Mouse (Mus musculus): ENCODE data around the gene Mpp2. TPM values are rescaled to one million over a fixed set of nuclear protein-coding genes. Genes with fewer than 3 reads are reported as not detected.
A peak's percentile ranks its signal among the peaks of the same experiment; 100 is the strongest.

The Mpp2 gene
- total RNA-seq, 2 experiments from 2014 or later = 1.0 to 1.2 TPM

DNA sequence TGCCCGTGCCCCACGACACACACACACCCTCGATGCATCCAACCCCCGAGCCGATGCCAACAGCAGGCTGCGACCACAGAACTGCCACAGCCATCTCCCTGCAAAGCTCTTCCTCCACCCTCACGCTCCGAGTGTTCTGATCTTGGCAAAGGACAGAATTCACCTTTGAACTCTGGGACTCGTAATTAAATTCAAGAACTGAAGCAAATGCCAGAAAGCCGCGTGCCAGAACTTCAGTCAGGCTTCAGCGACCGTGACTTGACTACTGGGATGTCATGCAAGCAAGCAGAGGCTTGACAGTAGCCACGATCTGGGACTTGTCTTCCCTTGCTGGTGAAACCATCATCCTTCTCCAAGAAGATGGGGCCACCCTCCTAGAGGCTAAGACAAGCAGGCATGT, 14.6 kb downstream of the Mpp2 start:
- no peak for DNase-seq (ENCODE audit: low spot score)

DNA sequence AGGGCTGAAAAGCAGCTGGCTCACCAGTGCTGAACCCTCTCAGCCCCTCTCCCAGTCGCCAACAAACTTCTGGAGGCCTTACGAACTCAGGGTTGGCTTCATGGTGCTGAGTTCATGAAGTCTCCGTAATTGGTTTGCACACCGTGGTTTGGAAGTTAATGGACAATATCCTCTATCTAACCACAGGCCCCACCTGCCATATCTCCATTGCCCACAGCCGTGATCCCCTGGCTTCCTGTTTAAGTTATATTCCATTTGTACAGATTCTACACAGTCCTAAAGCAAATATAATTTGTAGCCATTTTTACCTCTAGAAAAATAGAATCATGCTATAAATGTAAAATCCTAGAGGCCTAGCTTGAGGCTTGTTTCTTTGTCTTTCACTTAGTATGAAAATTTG, 15.6 kb downstream of the Mpp2 start:
- no peak for DNase-seq (ENCODE audit: low spot score)

DNA sequence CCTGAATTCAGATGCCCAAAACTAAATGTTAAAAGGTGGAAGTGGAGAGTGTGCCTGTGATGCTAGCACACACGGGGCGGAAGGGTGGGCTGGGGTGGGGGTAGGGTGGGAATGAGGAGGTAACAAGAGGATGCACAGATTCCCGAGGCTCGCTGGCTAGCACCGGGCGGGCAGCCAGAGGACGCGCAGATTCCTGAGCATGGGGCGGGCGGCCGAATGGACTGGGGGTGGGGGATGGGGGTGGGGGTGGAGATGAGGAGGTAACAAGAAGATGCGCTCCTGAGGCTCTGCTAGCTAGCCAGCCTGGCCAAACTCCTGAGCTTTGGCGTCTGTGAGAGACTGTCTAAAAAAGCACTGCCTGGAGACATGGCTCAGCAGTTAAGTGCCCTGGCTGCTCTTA, 17.9 kb downstream of the Mpp2 start:
- DNase-seq (ENCODE audit: low spot score) = no peak

DNA sequence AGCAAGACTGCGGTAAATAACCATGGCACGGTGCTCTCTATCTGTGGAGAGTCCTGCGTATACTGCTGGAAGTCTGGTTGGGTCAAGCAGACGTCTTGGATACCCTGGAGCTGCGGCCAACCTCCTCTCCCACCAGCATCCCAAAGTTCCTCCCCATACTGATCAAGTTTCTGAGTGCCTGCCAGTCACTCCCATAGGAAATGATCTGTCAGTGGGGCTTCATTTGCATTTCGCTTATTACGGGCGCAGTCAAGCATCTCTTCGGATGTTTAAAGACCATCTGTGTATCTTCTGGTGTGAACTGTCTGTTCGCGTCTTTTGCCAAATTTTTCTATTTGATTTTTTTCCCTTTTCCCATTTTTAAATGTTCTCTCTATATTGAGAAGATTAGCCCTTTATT, 18.7 kb downstream of the Mpp2 start:
- no peak for DNase-seq (ENCODE audit: low spot score)

DNA sequence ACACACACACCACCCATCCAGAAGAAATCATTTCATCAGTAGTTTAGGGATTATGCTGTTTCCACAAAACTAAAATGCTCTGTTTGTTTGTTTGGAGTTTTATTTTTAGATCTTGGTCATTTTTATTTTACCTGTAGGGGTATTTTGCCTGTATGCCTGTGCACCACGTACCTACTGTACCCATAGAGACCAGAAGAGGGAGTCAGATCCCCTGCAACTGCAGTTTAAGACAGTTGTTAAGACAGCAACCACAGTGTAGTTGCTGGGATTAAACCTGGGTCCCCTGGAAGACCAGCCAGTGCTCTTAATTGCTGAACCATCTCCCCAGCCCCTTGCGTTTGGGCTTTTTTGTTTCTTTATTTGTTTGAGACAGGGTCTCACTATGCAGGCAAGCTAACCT, 19.3 kb downstream of the Mpp2 start:
- no peak for DNase-seq (ENCODE audit: low spot score)

DNA sequence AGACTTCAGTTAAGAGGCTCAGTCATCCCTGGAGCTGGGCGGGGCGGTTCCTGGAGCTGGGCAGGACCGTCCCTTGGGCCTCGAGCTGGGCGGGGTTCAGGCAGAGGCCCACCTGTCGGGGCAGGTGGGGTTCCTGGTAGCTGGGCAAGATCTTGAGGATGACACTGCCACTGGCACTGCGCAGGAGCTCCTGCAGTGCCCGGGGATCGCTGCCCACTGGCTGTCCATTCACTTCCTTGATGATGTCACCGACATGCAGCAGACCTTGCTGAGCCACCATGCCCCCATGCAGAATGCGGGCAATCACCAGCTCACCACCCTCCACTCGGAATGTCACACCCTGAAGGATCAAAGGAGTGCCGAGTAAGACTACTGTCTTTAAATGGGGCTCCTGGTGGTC, 25.2 kb downstream of the Mpp2 start:
- no peak for DNase-seq (ENCODE audit: low spot score)

DNA sequence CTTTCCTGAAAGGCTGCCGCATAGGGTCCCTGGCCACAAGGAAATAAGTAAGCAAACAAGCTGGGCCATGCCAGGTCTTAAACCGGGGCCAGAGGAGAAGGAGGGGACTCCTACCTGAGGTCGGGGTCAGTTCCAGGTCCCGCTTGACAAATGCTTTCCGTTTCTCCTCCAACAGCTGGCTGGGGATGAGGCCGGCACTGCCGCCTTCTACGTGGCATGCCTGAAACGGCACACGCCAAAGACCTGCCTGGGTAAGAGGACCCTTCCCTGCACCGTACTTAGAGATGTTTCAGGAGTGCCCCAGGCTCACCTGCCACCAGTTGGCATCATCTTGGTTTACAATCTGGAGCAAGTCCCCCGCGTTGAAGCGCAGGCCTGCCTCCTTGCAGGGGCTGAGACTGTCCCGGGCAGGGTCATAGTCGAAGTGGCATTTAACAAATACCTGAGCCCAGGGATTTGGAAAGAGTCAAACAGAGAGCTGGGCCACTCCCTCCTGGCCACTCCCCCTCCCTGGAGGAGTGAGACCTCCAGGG, 26.3 kb downstream of the Mpp2 start:
- DNase-seq (ENCODE audit: low spot score) = no peak

DNA sequence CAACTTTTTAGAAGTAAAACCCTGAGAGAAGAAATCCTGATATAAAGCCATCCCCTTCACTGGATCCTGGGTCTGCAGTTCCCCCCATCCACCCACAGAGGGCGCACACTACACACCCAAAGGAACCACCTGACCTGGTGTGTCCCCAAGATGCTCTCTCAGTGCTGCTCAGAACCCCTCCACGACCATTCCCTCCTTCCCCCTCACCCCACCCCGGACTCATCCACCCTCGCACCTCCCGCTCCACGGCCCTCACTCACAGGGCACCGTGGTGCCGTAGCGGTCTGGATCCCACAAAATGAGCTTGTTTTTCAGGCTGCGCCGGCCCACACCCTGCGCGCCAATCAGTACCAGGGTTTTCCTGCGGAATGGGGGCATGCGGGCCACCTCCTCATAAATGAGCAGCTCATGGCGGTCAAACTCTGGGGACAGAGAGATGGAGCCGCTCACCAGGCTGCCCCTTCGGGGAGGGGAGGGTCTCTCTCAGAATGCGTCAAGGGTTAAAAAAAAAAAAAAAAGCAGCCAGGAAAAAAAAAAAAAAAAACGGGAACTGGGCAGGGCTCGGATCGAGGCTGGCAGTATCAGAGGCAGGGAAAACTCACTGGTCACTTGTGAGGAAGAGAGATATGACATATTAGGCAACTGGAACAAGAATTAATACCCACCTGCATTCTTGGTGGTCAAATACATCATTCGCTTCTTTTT, 26.9 kb downstream of the Mpp2 start:
- DNase-seq (ENCODE audit: low spot score) = peak; percentile 79

DNA sequence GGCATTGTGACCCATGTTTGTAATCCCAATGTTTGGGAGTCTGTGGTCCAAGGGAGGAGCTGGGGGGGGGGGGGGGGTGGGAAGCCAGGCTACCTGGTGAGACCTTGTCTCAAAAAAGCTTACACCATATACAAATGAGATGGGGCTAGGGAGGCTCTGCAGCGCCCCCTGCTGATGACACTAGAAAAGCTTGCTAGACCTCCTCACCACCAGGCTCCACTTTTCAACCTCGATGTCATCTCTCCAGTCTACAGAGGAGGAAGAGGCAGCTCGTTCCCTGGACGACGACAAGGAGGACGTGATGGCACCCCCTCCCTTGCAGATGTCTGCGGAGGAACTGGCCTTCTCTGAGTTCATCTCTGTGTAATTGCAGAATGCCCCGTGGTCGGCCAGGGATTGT, 34.5 kb downstream of the Mpp2 start:
- DNase-seq (ENCODE audit: low spot score) = peak; percentile 59

DNA sequence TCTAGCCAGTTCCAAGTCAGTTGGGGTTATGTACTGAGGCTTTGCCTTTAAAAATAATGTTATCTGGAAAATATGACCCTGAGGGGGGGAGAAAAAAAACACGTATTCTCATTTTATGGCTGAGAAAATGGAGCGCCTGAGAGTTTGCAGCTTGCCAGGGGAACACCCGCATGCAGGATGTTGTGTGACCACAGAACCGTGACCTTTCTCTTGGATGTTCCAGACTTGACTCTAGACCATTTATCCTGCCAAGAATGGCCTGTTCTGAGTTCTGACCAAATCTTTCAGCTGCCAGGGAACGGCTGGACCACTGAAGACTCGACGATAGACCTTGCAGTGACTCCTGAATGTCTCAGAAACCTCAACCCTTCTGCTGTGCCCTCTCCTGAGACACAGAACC, 35.1 kb downstream of the Mpp2 start:
- peak; percentile 63 for DNase-seq (ENCODE audit: low spot score)

DNA sequence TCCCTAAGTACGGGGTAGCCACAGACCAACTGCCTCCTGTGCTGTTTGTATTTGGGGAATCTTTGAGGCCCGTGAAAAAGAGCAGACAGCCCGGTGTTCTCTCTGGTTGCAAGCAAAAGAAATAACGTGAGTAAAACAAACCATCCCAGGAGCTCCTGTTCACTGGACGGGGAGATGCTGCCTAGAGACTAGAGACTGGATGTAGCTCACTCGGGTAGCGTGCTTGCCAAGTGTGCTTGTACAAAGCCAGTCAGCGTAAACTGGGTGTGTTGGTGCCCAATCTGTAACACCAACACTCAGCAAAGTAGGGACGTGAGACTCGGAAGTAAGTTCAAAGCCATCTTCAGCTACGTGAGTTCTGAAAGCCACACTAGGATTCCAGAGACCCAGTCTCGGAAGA, 35.6 kb downstream of the Mpp2 start:
- no peak for DNase-seq (ENCODE audit: low spot score)

DNA sequence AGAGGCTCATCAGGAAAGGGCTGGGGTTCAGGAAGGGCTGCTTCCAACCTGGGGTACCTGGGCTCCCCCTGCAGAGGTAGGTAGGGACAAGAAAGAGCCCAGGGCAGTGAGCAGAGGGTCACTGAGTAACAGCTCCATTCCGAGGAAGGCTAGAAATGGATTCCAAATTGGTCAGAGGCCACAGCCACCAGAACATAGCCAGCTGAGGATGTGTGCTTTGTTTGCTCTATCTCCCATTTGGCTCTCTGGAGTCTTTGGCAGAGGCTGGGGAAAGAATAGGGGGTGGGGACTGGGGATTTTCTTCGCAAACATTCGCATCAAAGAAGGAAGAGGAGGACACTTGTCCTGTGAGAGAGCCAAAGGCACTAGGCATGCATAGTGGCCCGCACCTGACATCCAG, 36.4 kb downstream of the Mpp2 start:
- DNase-seq (ENCODE audit: low spot score) = peak; percentile 47

DNA sequence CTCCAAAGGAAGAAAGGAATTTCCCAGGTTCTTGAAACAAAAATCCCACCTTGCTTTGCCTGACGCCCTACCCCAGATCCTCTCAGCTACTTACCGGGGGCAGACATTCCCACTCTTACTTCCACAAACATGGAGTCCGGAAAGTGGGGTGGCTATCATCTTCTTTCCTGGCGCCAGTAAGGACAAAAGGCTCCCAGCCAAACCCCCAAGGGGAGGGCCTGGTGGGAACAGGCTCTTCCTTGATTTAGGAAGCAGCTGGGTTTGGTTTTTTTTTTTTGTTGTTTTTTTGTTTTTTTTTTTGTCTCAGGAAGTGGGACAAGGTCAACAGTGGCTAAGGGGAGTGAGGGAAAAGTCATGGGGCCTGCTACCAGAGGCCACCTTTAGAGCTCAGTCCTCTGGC, 36.8 kb downstream of the Mpp2 start:
- peak; percentile 74 for DNase-seq (ENCODE audit: low spot score)

DNA sequence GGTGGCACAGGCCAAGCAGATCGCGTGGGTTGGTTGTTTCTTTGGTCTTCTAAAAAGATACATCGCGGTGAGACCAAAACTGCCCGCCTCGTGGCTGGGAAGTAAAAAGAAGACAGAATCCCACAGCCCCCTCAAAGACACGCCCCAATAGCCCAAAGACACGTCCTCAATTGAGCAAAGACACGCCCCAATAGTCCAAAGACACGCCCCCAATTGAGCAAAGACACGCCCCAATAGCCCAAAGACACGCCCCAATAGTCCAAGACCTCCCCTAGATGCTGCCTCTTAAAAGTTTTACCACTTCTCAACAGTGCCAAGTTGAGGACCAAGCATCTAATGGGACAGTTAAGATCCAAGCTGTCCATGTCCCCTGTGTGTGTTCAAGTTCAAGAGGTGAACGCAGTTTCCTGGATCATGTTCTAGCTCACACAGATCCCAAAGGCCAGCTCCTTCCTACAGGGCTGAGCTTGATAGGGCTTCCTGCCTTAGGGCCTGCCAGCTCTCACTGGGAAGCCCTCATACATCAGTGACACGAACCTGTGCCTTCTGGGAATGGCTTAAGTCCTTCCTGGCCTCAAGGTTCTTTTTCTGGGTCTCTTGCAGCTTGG, 38.3 kb downstream of the Mpp2 start:
- DNase-seq (ENCODE audit: low spot score) = no peak

DNA sequence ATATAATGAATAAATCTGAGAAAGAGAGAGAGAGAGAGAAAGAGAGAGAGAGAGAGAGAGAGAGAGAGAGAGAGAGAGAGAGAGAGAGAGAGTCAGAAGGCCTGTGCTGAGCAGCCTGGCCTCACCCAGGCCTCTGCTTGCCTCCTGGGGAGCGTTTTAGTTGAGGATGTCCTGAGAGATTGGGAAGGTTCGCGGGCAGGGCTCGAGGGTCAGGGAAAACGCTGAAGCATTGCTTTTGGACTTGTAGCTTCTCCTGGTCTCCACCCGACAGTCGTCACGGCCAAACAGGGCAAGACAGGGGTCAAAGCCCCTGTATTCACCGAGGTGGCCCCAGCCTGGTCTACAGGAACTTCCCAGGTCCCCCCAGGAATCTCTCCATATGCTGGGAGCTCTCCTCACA, 41.7 kb downstream of the Mpp2 start:
- no peak for DNase-seq (ENCODE audit: low spot score)

DNA sequence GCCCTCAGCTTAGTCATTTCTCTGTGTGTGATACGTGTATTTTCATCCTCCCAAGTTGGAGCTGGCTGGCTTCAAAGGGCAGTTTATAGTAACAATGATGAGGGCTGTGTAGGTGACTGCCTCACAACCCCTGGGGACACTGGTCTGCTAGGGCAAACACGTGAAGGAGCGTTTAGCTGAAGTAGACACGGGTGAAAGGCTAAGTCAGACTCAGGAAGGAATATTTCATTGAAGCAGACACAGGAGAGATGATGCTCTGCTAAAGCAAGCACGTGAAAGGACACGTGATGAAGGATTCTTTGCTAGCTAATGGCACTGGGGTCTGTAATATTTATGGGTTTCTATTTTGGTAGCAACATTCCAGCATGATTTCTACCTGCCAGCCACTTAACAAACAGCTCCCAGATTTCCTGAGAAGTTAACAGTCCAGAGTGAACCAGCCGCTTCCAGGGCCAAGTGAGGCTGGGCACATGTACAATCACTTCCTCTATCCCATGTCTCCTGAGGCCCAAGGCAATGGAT, 43.6 kb downstream of the Mpp2 start:
- DNase-seq (ENCODE audit: low spot score) = no peak

DNA sequence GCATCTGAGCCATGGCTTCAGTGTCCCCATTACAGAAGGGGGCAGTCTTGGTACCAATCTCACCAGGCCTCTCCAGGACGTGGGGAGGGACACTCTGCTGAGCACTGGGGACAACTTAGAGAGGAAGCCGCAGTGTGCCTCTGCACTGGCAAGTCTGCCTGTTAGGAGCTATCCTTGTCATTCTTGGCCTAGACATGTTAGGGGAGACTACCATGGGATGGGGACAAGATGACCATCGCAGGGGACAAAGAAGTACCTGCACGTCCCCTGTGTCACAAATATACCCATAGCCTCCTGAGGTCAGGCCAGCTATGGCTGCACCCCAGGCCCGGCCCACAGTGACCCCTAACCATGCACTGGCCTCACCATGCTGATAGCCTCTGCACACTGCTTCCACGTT, 44.9 kb downstream of the Mpp2 start:
- DNase-seq (ENCODE audit: low spot score) = no peak

DNA sequence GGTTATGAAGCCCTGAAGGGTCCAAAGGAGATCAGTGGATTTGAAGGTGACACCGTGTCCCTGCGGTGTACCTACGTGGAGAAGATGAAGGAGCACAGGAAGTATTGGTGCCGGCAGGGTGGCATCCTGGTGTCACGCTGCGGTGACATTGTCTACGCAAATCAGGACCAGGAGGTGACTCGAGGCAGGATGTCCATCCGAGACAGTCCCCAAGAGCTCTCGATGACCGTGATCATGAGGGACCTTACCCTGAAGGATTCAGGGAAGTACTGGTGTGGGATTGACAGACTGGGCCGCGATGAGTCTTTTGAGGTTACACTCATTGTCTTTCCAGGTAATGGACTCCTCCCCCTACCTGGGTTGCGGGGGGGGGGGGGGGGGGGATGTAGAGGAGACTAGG, 45.3 kb downstream of the Mpp2 start:
- DNase-seq (ENCODE audit: low spot score) = no peak

DNA sequence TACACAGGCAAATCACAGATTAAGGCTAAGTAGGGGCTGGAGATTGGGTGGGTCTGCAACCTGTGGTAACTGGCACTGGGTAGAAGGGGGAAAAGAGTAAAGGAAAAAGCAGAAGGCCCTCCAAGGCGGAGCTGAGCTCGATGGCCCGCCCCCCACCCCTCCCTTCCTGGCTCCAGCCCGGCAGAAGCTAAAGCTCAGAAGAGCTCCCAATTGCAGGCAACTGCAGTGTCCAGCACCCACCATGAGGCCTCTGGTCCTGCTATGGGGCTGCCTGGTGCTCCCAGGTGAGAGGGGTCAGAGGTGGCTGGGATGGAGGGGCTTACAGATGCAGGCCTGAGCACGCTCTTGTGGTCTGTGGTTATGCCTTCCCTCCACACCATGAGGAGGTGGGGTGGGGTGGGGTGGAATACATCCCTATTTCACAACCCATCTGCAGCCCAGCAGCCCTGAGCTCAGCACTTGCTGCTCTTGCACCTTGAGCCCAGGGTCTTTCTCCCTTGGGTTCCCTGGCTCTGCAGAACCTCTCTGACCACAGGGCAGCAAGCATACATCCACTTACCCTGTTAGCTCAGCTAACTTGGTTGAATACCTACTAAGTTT, 46.9 kb downstream of the Mpp2 start, which contains the start of gene Cd300lg:
Cd300lg (plus strand) TSS at position 160 of the 600 bp plus-strand sequence.
- DNase-seq (ENCODE audit: low spot score) = no peak

DNA sequence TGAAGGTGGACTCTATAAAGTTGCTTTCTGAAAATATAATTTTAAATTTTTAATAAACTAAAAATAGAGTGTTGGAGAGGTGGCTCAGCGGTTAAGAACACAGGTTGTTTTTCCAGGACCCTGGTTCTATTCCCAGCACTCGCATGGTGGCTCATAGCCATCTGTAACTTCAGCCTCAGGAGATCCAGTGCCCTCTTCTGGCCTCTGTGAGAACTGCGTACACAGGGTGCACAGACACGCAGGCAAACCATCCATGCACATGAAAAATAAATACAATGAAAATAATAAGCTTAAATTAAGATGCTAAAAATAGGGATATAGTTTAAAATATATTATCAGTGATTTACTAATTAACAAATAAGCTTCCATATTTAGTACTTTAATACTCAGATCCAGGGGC, 47.7 kb downstream of the Mpp2 start:
- no peak for DNase-seq (ENCODE audit: low spot score)

DNA sequence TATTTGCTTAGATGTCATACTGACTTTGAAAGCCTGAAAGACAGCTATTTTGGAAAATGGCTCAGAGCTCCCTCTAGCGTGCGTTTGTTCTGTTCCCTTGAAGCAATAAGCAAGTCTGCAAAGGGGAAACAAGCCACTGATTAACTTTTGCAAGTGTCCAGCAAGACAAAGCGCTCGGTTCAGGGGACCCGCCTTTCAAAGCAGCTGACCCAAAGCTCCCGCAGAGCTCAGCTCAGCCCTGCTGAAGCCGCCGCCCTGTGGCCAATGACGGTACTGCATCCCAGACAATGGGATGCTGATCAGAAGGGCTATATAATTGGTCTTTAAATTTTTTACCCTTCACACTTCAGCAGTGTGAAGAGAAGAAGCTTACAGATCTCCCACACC, 48.2 kb downstream of the Mpp2 start:
- DNase-seq (ENCODE audit: low spot score) = peak; percentile 88

DNA sequence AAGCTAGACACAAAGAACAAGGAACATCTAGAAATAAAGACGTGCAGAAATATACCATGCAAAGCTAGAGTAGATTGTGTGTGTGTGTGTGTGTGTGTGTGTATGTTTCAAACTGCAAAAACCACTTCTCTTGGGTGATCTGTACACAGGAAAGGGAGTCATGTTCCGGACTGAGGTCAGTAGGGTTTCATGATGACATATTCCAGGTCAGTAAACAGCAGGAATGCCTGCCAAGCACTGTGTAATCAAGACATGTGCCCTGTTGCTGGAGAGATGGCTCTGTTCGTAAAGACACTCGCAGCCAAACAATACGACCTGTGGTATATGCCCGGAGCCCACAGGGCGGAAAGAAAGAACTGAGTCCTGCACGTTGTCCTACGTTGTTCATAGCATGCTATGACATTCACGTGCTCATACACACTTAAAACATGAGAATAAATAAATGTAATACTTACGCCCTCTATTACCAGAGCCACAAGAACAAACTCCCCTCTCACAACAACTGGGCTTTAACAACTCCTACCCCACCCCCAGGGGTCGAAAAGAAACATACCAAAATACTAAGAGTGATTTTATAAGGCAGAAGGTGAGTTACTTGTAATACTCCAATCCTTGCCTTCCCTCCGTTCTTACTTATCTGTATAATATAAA, 48.7 kb downstream of the Mpp2 start:
- DNase-seq (ENCODE audit: low spot score) = peak; percentile 36

Measured in gastrocnemius, adult 18-20 months (tissue).